Mouse (Mus musculus): Measurements from ENCODE around the gene Mag. TPM values are rescaled to one million over a fixed set of nuclear protein-coding genes. Genes with fewer than 3 reads are reported as not detected.
"Not testable (repeated sequence)": the region's sequence is repeated elsewhere in the genome, so short reads cannot be mapped to it uniquely, and the experiment has no call there.

Gene Mag
- total and polyA plus RNA-seq, 2 experiments from 2014 or later = 5.7 to 14.9 TPM

DNA sequence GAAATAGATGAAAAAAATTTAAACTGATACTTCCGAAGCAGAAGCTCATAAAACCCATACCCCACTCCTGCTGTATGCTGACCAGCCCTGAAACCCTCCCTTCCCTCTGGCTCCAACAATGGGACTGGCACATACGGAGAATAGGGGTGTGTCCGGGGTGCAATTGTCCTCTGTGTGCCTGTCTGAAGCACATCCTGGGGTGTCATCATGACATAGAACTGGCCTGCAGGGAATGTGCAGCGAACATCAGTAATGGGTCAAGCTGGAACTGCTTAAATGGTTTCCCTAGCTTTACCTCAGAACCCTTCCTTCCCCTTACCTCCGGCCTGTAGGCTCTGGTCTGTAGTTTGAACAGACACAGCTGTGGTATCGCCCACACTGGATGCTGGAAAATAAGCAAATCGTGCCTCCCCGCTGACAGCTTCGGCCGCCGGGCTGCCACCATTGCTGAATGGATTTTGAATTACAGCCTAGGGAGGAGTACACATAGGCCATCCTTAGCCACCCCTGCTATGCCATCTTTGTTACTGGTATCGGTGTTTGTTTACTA lies 40.4 kb upstream of the Mag start:
- H3K4me2 ChIP-seq (ENCODE audit: low read depth, low read length, poor library complexity, severe bottlenecking) = peak overlapping the region; percentile 90
- ATAC-seq (ENCODE audit: low FRiP score) = no peak
- peak overlapping the region; percentile 99; the same call in 1 of the 2 replicates for H3K9ac ChIP-seq (replicated peaks; ENCODE audit: low read length, poor library complexity, severe bottlenecking)
- no peak for TF ChIP-seq CTCF (IDR thresholded peaks at IDR 0.05)
- H3K36me3 ChIP-seq (ENCODE audit: insufficient read depth, low read length) = peaks cover 29% of the 10 kb centered on the region
- H3K27ac ChIP-seq (ENCODE audit: low read depth, low read length) = no peak overlapping the region
- peak overlapping the region; percentile 92 for H3K4me3 ChIP-seq (ENCODE audit: low read depth, low read length)
- H3K4me1 ChIP-seq (ENCODE audit: insufficient read depth, low read length) = peaks cover 12% of the 10 kb centered on the region; the same call in 1 of the 2 replicates
- H3K9me3 ChIP-seq (ENCODE audit: low read length) = no peaks in the 10 kb centered on the region
- no peaks in the 10 kb centered on the region for H3K27me3 ChIP-seq (ENCODE audit: insufficient read depth, low read length)
- DNase-seq (ENCODE audit: low spot score) = no peak
- WGBS = 85% methylated on average over 12 of the region's 12 CpGs

DNA sequence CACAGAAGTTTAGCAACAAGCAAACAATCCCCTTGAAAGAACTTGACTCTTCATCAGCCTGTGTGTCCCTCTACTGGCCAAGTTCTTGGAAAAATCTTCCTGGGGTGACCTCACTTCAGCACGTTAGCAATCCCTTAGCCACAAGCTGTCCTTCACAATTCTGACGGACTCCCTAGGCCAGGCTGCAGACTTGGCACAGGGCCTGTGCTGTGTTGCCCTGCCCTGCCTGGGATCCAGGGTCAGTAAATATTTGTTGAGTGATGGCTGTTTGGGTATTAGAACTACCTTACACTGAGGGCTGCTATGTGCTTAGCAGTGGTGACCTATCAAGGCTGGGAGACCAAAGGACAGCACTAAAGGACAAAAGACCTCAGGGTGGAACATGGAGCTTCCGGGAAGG lies 39.4 kb upstream of the Mag start:
- 72% methylated on average over 3 of the region's 3 CpGs for whole genome bisulfite sequencing
- DNase-seq (ENCODE audit: low spot score) (no peak), ATAC-seq (ENCODE audit: low FRiP score) (no peak)
- Histone ChIP-seq H3K36me3 (ENCODE audit: insufficient read depth, low read length) (peaks cover 29% of the 10 kb centered on the region), H3K27me3 (ENCODE audit: insufficient read depth, low read length) (no peaks in the 10 kb centered on the region), H3K4me1 (ENCODE audit: insufficient read depth, low read length) (peaks cover 12% of the 10 kb centered on the region; the same call in 1 of the 2 replicates), H3K4me3 (ENCODE audit: low read depth, low read length) (no peak overlapping the region), H3K27ac (ENCODE audit: low read depth, low read length) (no peak overlapping the region), H3K9ac (replicated peaks; ENCODE audit: low read length, poor library complexity, severe bottlenecking) (no peak overlapping the region), H3K4me2 (ENCODE audit: low read depth, low read length, poor library complexity, severe bottlenecking) (no peak overlapping the region), H3K9me3 (ENCODE audit: low read length) (no peaks in the 10 kb centered on the region)
- TF ChIP-seq CTCF (IDR thresholded peaks at IDR 0.05) = peak; percentile 36

DNA sequence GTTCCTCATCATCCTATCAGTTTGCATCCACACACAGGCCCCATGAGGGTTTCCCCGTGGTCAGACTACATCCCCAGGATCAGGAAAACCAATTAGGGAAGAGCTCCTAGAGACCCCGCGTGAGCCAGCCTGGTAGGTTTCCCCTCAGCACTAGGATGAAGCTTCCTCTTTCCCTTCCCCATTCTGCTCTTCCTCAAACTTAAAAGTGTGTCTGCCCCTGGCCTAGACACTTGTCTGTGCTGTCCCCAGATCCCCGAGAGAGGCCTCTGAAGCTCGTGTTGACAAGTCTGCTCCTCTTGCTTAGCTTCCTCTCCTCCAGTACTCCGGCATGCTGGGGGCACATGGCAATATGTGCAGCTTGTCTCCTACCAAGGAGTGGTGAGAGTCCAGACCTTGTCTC lies 38.8 kb upstream of the Mag start:
- peaks cover 27% of the 10 kb centered on the region for H3K36me3 ChIP-seq (ENCODE audit: insufficient read depth, low read length)
- H3K4me2 ChIP-seq (ENCODE audit: low read depth, low read length, poor library complexity, severe bottlenecking) = no peak overlapping the region
- 90% methylated on average over 6 of the region's 6 CpGs for WGBS
- no peak for DNase-seq (ENCODE audit: low spot score)
- TF ChIP-seq CTCF (IDR thresholded peaks at IDR 0.05) = no peak
- peaks cover 9% of the 10 kb centered on the region; the same call in 1 of the 2 replicates for H3K4me1 ChIP-seq (ENCODE audit: insufficient read depth, low read length)
- H3K4me3 ChIP-seq (ENCODE audit: low read depth, low read length) = no peak overlapping the region
- H3K9ac ChIP-seq (replicated peaks; ENCODE audit: low read length, poor library complexity, severe bottlenecking) = no peak overlapping the region
- H3K27ac ChIP-seq (ENCODE audit: low read depth, low read length) = no peak overlapping the region
- H3K27me3 ChIP-seq (ENCODE audit: insufficient read depth, low read length) = no peaks in the 10 kb centered on the region
- no peak for ATAC-seq (ENCODE audit: low FRiP score)
- H3K9me3 ChIP-seq (ENCODE audit: low read length) = no peaks in the 10 kb centered on the region

DNA sequence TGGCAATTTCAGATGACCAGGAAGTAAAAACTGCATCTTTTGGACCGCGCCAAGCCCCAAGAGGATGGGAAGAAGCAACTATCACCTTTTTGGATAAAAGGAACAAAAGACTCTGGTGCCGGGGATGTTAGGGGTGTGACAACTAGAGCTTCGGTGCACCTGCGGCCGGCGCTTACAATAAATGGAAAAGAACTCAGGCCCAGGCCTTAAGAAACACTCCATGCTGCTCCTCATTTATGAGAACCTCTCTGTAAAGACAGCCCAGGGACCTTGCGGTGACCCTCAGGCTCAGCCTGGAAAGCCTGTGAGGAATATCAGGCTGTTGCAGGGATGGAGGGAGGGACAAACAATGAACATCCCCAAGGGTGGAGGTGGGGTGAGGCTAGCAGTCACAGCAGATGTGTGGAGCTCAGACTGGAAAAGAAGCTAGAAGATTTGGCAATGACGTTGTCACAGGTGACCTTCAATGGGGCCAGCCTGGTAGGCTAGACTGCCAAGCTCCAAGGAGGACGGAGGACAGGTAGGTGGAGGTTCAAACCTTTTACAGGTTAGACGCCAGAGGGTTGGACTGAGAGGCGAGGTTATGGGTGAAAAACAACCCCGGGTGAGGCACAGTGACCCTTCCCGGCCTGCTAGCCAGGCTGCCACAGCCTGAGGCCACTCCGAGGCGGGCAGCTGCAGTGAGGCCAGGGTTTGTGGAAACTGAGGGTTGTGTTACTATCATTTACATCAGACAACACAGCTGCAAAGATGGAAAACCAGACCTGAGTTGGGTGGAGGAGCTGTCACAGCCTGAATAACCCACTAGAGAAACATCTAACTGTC lies 38.0 kb upstream of the Mag start:
- TF ChIP-seq CTCF (IDR thresholded peaks at IDR 0.05) = no peak
- 94% methylated on average over 16 of the region's 16 CpGs for WGBS
- DNase-seq (ENCODE audit: low spot score) (no peak), ATAC-seq (ENCODE audit: low FRiP score) (no peak)
- H3K9me3 ChIP-seq (ENCODE audit: low read length) = no peaks in the 10 kb centered on the region
- H3K9ac ChIP-seq (replicated peaks; ENCODE audit: low read length, poor library complexity, severe bottlenecking) = no peak overlapping the region
- H3K4me1 ChIP-seq (ENCODE audit: insufficient read depth, low read length) = peaks cover under 1% of the 10 kb centered on the region; the same call in 1 of the 2 replicates
- no peak overlapping the region for H3K27ac ChIP-seq (ENCODE audit: low read depth, low read length)
- H3K4me2 ChIP-seq (ENCODE audit: low read depth, low read length, poor library complexity, severe bottlenecking) = no peak overlapping the region
- H3K4me3 ChIP-seq (ENCODE audit: low read depth, low read length) = no peak overlapping the region
- peaks cover 27% of the 10 kb centered on the region for H3K36me3 ChIP-seq (ENCODE audit: insufficient read depth, low read length)
- no peaks in the 10 kb centered on the region for H3K27me3 ChIP-seq (ENCODE audit: insufficient read depth, low read length)

DNA sequence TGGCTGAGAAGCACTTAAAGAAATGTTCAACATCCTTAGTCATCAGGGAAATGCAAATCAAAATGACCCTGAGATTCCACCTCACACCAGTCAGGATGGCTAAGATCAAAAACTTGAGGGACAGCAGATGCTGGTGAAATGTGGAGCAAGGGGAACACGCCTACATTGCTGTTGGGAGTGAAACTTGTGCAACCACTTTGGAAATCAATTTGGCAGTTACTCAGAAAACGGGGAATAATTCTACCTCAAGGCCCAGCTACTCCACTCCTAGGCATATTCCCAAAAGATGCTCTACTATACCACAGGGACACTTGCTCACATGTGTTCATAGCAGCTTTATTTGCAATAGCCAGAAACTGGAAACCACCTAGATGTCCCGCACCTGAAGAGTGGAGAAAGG lies 35.2 kb upstream of the Mag start:
- not testable (repeated sequence) for DNase-seq (ENCODE audit: low spot score); H3K9me3 ChIP-seq (ENCODE audit: low read length); H3K9ac ChIP-seq (replicated peaks; ENCODE audit: low read length, poor library complexity, severe bottlenecking); H3K27ac ChIP-seq (ENCODE audit: low read depth, low read length); ATAC-seq (ENCODE audit: low FRiP score); H3K4me3 ChIP-seq (ENCODE audit: low read depth, low read length); H3K4me1 ChIP-seq (ENCODE audit: insufficient read depth, low read length); H3K4me2 ChIP-seq (ENCODE audit: low read depth, low read length, poor library complexity, severe bottlenecking); H3K27me3 ChIP-seq (ENCODE audit: insufficient read depth, low read length)
- H3K36me3 ChIP-seq (ENCODE audit: insufficient read depth, low read length) = peaks cover 26% of the 10 kb centered on the region
- WGBS = 92% methylated on average over 3 of the region's 3 CpGs

DNA sequence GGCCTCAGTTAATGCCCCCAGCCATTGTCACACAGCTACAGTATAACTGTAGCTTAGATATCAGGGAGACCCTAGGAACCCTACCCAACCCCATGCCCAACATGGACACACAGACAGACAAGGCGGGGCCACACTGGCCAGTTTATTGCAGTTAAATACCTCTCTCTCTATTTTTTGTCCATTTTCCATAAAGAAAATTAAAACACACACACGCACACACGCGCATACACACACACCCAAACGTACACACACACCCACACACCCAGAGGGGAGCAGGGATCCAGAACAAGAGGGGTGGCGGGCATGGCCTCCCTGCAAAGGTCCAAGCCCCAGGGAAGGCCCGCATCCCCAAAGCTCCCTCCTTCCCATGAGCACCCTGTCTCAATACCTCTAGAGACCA lies 31.2 kb upstream of the Mag start:
- Histone ChIP-seq H3K4me2 (ENCODE audit: low read depth, low read length, poor library complexity, severe bottlenecking) (no peak overlapping the region), H3K27ac (ENCODE audit: low read depth, low read length) (no peak overlapping the region), H3K4me3 (ENCODE audit: low read depth, low read length) (no peak overlapping the region), H3K9ac (replicated peaks; ENCODE audit: low read length, poor library complexity, severe bottlenecking) (no peak overlapping the region), H3K9me3 (ENCODE audit: low read length) (no peaks in the 10 kb centered on the region), H3K36me3 (ENCODE audit: insufficient read depth, low read length) (no peaks in the 10 kb centered on the region; the same call in none of the 2 replicates), H3K4me1 (ENCODE audit: insufficient read depth, low read length) (no peaks in the 10 kb centered on the region), H3K27me3 (ENCODE audit: insufficient read depth, low read length) (no peaks in the 10 kb centered on the region)
- ATAC-seq (ENCODE audit: low FRiP score) = no peak
- no peak for TF ChIP-seq CTCF (IDR thresholded peaks at IDR 0.05)
- WGBS = 98% methylated on average over 7 of the region's 7 CpGs
- no peak for DNase-seq (ENCODE audit: low spot score)

DNA sequence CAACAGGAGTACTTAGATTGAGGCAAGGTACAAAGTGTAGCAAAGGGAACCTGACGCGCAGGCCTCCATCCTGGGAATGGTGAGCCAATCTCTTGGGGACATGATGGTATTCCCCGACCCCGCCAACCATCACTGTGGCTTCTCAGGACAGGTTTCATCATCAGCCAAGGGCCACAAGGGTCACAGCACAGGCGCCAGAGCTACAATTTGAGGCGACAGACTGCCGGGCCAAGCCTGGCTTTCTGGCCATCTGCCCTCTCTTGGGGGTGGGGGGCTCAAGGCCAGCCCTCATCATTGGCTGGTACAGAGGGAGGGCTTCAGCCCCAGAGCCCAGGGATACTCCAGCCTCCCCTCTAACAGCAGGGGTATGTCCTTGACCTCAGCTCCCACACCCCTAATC lies 30.8 kb upstream of the Mag start:
- not testable (repeated sequence) for ATAC-seq (ENCODE audit: low FRiP score)

DNA sequence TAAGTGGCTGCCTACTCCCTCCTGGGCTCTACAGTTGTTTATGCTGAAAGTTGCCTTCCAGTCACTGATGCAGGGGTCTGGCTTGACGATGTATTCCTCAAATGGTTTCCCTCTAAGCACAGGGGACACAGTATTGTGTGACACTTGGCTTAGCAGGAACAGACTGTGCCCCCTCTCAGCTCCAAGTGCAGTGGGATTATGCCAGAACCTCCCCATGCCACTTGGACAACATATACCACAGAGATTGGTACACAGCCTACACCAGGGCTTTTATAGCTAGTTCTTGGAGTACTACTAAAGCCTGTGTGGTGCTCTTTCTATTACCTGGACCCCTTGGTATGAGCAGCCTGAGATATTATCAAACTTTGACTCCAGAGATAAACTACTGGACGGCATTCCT lies 30.0 kb upstream of the Mag start:
- H3K9me3 ChIP-seq (ENCODE audit: low read length); H3K27me3 ChIP-seq (ENCODE audit: insufficient read depth, low read length); H3K27ac ChIP-seq (ENCODE audit: low read depth, low read length); H3K4me2 ChIP-seq (ENCODE audit: low read depth, low read length, poor library complexity, severe bottlenecking); H3K4me1 ChIP-seq (ENCODE audit: insufficient read depth, low read length); ATAC-seq (ENCODE audit: low FRiP score); H3K9ac ChIP-seq (replicated peaks; ENCODE audit: low read length, poor library complexity, severe bottlenecking); H3K4me3 ChIP-seq (ENCODE audit: low read depth, low read length); H3K36me3 ChIP-seq (ENCODE audit: insufficient read depth, low read length); DNase-seq (ENCODE audit: low spot score): not testable (repeated sequence)
- WGBS = 72% methylated on average over 2 of the region's 2 CpGs

More for the DNA sequence above, 30.8 kb upstream of the Mag start:
- H3K27me3 ChIP-seq (ENCODE audit: insufficient read depth, low read length); H3K4me3 ChIP-seq (ENCODE audit: low read depth, low read length); H3K4me1 ChIP-seq (ENCODE audit: insufficient read depth, low read length); H3K36me3 ChIP-seq (ENCODE audit: insufficient read depth, low read length); H3K4me2 ChIP-seq (ENCODE audit: low read depth, low read length, poor library complexity, severe bottlenecking); H3K9me3 ChIP-seq (ENCODE audit: low read length); H3K27ac ChIP-seq (ENCODE audit: low read depth, low read length); DNase-seq (ENCODE audit: low spot score); H3K9ac ChIP-seq (replicated peaks; ENCODE audit: low read length, poor library complexity, severe bottlenecking): not testable (repeated sequence)
- 96% methylated on average over 7 of the region's 7 CpGs for WGBS

All from midbrain, postnatal 0 days (tissue).